Mouse (Mus musculus): Measurements from ENCODE around the gene Reln. TPM values are rescaled to one million over a fixed set of nuclear protein-coding genes. Genes with fewer than 3 reads are reported as not detected.

The Reln gene
- polyA plus RNA-seq (2012; rRNA removed): 17.2 and 20.1 TPM in 2 replicates

GRCm38 (mm10) chr5:22344556-22344975 is at the start of gene Reln:
TSS of gene Reln (minus strand) at chr5:22344702.

GRCm38 (mm10) chr5:21865346-21866107 is 479.0 kb downstream of the Reln start, which contains the start of gene Slc26a5:
TSS of gene Slc26a5 (minus strand) at chr5:21865604.

Other genes starting within 250 kb of the Reln start
- 1.8 and 2.3 TPM in 2 replicates for gene Orc5, start 205.7 kb upstream of the Reln start, polyA plus RNA-seq (2012; rRNA removed)